Mouse (Mus musculus): ENCODE data around the gene Mxd3. TPM values are rescaled to one million over a fixed set of nuclear protein-coding genes. Genes with fewer than 3 reads are reported as not detected.

Gene Mxd3
- polyA plus RNA-seq, 1 experiment, result 22.3 TPM

- DNase-seq (ENCODE audit: low read depth), result no peak
- TF ChIP-seq CTCF (IDR thresholded peaks at IDR 0.05; ENCODE audit: borderline replicate concordance, extremely low read depth, insufficient read depth, insufficient read length), result no peak
Observed at GRCm38 (mm10) chr13:55313051-55313450, 16.6 kb downstream of the Mxd3 start.

- DNase-seq (ENCODE audit: low read depth), result no peak
- TF ChIP-seq CTCF (IDR thresholded peaks at IDR 0.05; ENCODE audit: borderline replicate concordance, extremely low read depth, insufficient read depth, insufficient read length) (no peak), POLR2A (IDR thresholded peaks at IDR 0.05; ENCODE audit: borderline replicate concordance, extremely low read depth, insufficient read depth, insufficient read length, poor library complexity, severe bottlenecking) (no peak)
Observed at GRCm38 (mm10) chr13:55312028-55312630, 17.5 kb downstream of the Mxd3 start.

GRCm38 (mm10) chr13:55300913-55301312, 28.7 kb downstream of the Mxd3 start:
- no peak for DNase-seq (ENCODE audit: low read depth)

GRCm38 (mm10) chr13:55296760-55297159, 32.9 kb downstream of the Mxd3 start:
- TF ChIP-seq POLR2A (IDR thresholded peaks at IDR 0.05; ENCODE audit: borderline replicate concordance, extremely low read depth, insufficient read depth, insufficient read length, poor library complexity, severe bottlenecking) (no peak), CTCF (IDR thresholded peaks at IDR 0.05; ENCODE audit: borderline replicate concordance, extremely low read depth, insufficient read depth, insufficient read length) (no peak)
- no peak for DNase-seq (ENCODE audit: low read depth)

More at GRCm38 (mm10) chr13:55300913-55301312, 28.7 kb downstream of the Mxd3 start:
- TF ChIP-seq CTCF (IDR thresholded peaks at IDR 0.05; ENCODE audit: borderline replicate concordance, extremely low read depth, insufficient read depth, insufficient read length) (no peak), POLR2A (IDR thresholded peaks at IDR 0.05; ENCODE audit: borderline replicate concordance, extremely low read depth, insufficient read depth, insufficient read length, poor library complexity, severe bottlenecking) (no peak)

GRCm38 (mm10) chr13:55288854-55289253, 40.8 kb downstream of the Mxd3 start:
- peak; percentile 12 for DNase-seq (ENCODE audit: low read depth)
- TF ChIP-seq POLR2A (IDR thresholded peaks at IDR 0.05; ENCODE audit: borderline replicate concordance, extremely low read depth, insufficient read depth, insufficient read length, poor library complexity, severe bottlenecking), result no peak
- TF ChIP-seq CTCF (IDR thresholded peaks at IDR 0.05; ENCODE audit: borderline replicate concordance, extremely low read depth, insufficient read depth, insufficient read length), result no peak

- DNase-seq (ENCODE audit: low read depth), result no peak
- TF ChIP-seq POLR2A (IDR thresholded peaks at IDR 0.05; ENCODE audit: borderline replicate concordance, extremely low read depth, insufficient read depth, insufficient read length, poor library complexity, severe bottlenecking), result no peak
- no peak for TF ChIP-seq CTCF (IDR thresholded peaks at IDR 0.05; ENCODE audit: borderline replicate concordance, extremely low read depth, insufficient read depth, insufficient read length)
Observed at GRCm38 (mm10) chr13:55277646-55278045, 52.0 kb downstream of the Mxd3 start.

GRCm38 (mm10) chr13:55277203-55277602, 52.4 kb downstream of the Mxd3 start:
- no peak for DNase-seq (ENCODE audit: low read depth)
- TF ChIP-seq CTCF (IDR thresholded peaks at IDR 0.05; ENCODE audit: borderline replicate concordance, extremely low read depth, insufficient read depth, insufficient read length), result no peak
- TF ChIP-seq POLR2A (IDR thresholded peaks at IDR 0.05; ENCODE audit: borderline replicate concordance, extremely low read depth, insufficient read depth, insufficient read length, poor library complexity, severe bottlenecking), result no peak

Other genes starting within 250 kb of the Mxd3 start
- 15.4 and 17.3 TPM in 2 replicates for gene Uimc1, start 229.5 kb downstream of the Mxd3 start, polyA plus RNA-seq (2012; rRNA removed)
- gene Zfp346, start 224.5 kb downstream of the Mxd3 start, polyA plus RNA-seq (2012; rRNA removed), result 40.2 and 43.4 TPM in 2 replicates
- gene Gm17617, start 196.3 kb downstream of the Mxd3 start, polyA plus RNA-seq (2012; rRNA removed), result not detected in 2 replicates
- gene Fgfr4, start 177.2 kb downstream of the Mxd3 start, polyA plus RNA-seq (2012; rRNA removed), result 1.6 and 2.0 TPM in 2 replicates
- 38.1 and 52.2 TPM in 2 replicates for gene Nsd1, start 120.0 kb downstream of the Mxd3 start, polyA plus RNA-seq (2012; rRNA removed)
- 237 and 255 TPM in 2 replicates for gene Prelid1, start 9.3 kb downstream of the Mxd3 start, polyA plus RNA-seq (2012; rRNA removed)
- gene Rab24, start 7.9 kb downstream of the Mxd3 start, polyA plus RNA-seq (2012; rRNA removed), result 113 and 173 TPM in 2 replicates
- gene Lman2, start 33.0 kb upstream of the Mxd3 start, polyA plus RNA-seq (2012; rRNA removed), result 61.7 and 66.2 TPM in 2 replicates
- 0.51 and 0.69 TPM in 2 replicates for gene Rgs14, start 39.9 kb upstream of the Mxd3 start, polyA plus RNA-seq (2012; rRNA removed)
- 0.06 and 0.10 TPM in 2 replicates for gene Slc34a1, start 68.4 kb upstream of the Mxd3 start, polyA plus RNA-seq (2012; rRNA removed)
- 0.51 and 0.66 TPM in 2 replicates for gene Pfn3, start 85.4 kb upstream of the Mxd3 start, polyA plus RNA-seq (2012; rRNA removed)
- gene F12, start 97.0 kb upstream of the Mxd3 start, polyA plus RNA-seq (2012; rRNA removed), result 0.13 and 0.26 TPM in 2 replicates
- gene Grk6, start 115.2 kb upstream of the Mxd3 start, polyA plus RNA-seq (2012; rRNA removed), result 79.6 and 92.1 TPM in 2 replicates
- 75.5 and 77.4 TPM in 2 replicates for gene Prr7, start 134.4 kb upstream of the Mxd3 start, polyA plus RNA-seq (2012; rRNA removed)
- gene Dbn1, start 158.3 kb upstream of the Mxd3 start, polyA plus RNA-seq (2012; rRNA removed), result 809 and 867 TPM in 2 replicates
- 118 and 126 TPM in 2 replicates for gene Pdlim7, start 183.9 kb upstream of the Mxd3 start, polyA plus RNA-seq (2012; rRNA removed)
- 15.9 and 20.0 TPM in 2 replicates for gene Dok3, start 199.5 kb upstream of the Mxd3 start, polyA plus RNA-seq (2012; rRNA removed)
- 92.4 and 109 TPM in 2 replicates for gene Ddx41, start 206.8 kb upstream of the Mxd3 start, polyA plus RNA-seq (2012; rRNA removed)
- gene Fam193b, start 241.3 kb upstream of the Mxd3 start, polyA plus RNA-seq (2012; rRNA removed), result 161 and 190 TPM in 2 replicates
- gene Tmed9, start 243.9 kb upstream of the Mxd3 start, polyA plus RNA-seq (2012; rRNA removed), result 98.7 and 99.3 TPM in 2 replicates

Measured in brain, embryonic 14.5 days (tissue).